Mouse (Mus musculus): ENCODE measurements at regions not wholly inside any gene's neighbourhood (a gene's known extent, or its start where the extent isn't known, plus 50 kb on each side); places are given as distances from the start of the nearest gene placed in this dataset.

GRCm38 (mm10) chr3:101524905-101525304, 79.6 kb downstream of the Atp1a1 start:
- Histone ChIP-seq H3K36me3 (ENCODE audit: control insufficient read depth, insufficient read depth) (no peaks in the 10 kb centered on the region), H3K79me2 (ENCODE audit: control insufficient read depth, insufficient read depth) (no peaks in the 10 kb centered on the region)
- TF ChIP-seq CTCF (IDR thresholded peaks at IDR 0.05; ENCODE audit: control insufficient read depth, insufficient read depth, insufficient read length) (no peak), MYOG (IDR thresholded peaks at IDR 0.05; ENCODE audit: control insufficient read depth, extremely low read depth, insufficient read length) (no peak), MYOD1 (IDR thresholded peaks at IDR 0.05; ENCODE audit: control insufficient read depth, insufficient read length, low read depth) (no peak), CEBPB (IDR thresholded peaks at IDR 0.05; ENCODE audit: low read depth) (no peak), MAX (IDR thresholded peaks at IDR 0.05) (no peak), USF1 (IDR thresholded peaks at IDR 0.05; ENCODE audit: low read depth) (no peak), FOSL1 (IDR thresholded peaks at IDR 0.05; ENCODE audit: insufficient read depth, low read length, poor library complexity, severe bottlenecking) (no peak)

GRCm38 (mm10) chr3:101524444-101524843, 80.0 kb downstream of the Atp1a1 start:
- H3ac ChIP-seq (ENCODE audit: control insufficient read depth, insufficient read length, low read depth): no peak overlapping the region
- no peak overlapping the region for H3K4me3 ChIP-seq (ENCODE audit: insufficient read depth, poor library complexity, severe bottlenecking)
- no peaks in the 10 kb centered on the region for H3K79me3 ChIP-seq (ENCODE audit: low read depth)
- H3K79me2 ChIP-seq (ENCODE audit: control insufficient read depth, insufficient read depth): no peaks in the 10 kb centered on the region
- no peaks in the 10 kb centered on the region for H3K27me3 ChIP-seq (ENCODE audit: control insufficient read depth, insufficient read depth, insufficient read length)
- H3K36me3 ChIP-seq (ENCODE audit: control insufficient read depth, insufficient read depth): no peaks in the 10 kb centered on the region
- TF ChIP-seq MYOD1 (IDR thresholded peaks at IDR 0.05; ENCODE audit: control insufficient read depth, insufficient read length, low read depth) (no peak), MAX (IDR thresholded peaks at IDR 0.05) (no peak), CTCF (IDR thresholded peaks at IDR 0.05; ENCODE audit: control insufficient read depth, insufficient read depth, insufficient read length) (no peak), USF1 (IDR thresholded peaks at IDR 0.05; ENCODE audit: low read depth) (no peak), MYOG (IDR thresholded peaks at IDR 0.05; ENCODE audit: control insufficient read depth, extremely low read depth, insufficient read length) (no peak), FOSL1 (IDR thresholded peaks at IDR 0.05; ENCODE audit: insufficient read depth, low read length, poor library complexity, severe bottlenecking) (no peak), CEBPB (IDR thresholded peaks at IDR 0.05; ENCODE audit: low read depth) (no peak)

More at GRCm38 (mm10) chr3:101524905-101525304, 79.6 kb downstream of the Atp1a1 start:
- H3ac ChIP-seq (ENCODE audit: control insufficient read depth, insufficient read length, low read depth): no peak overlapping the region
- no peaks in the 10 kb centered on the region for H3K27me3 ChIP-seq (ENCODE audit: control insufficient read depth, insufficient read depth, insufficient read length)
- H3K79me3 ChIP-seq (ENCODE audit: low read depth): no peaks in the 10 kb centered on the region
- H3K4me3 ChIP-seq (ENCODE audit: insufficient read depth, poor library complexity, severe bottlenecking): no peak overlapping the region

- Histone ChIP-seq H3K36me3 (ENCODE audit: control insufficient read depth, insufficient read depth) (no peaks in the 10 kb centered on the region), H3K27me3 (ENCODE audit: control insufficient read depth, insufficient read depth, insufficient read length) (no peaks in the 10 kb centered on the region), H3K79me3 (ENCODE audit: low read depth) (no peaks in the 10 kb centered on the region), H3K4me3 (ENCODE audit: insufficient read depth, poor library complexity, severe bottlenecking) (no peak overlapping the region), H3K79me2 (ENCODE audit: control insufficient read depth, insufficient read depth) (no peaks in the 10 kb centered on the region), H3ac (ENCODE audit: control insufficient read depth, insufficient read length, low read depth) (no peak overlapping the region)
- TF ChIP-seq CEBPB (IDR thresholded peaks at IDR 0.05; ENCODE audit: low read depth) (no peak), MAX (IDR thresholded peaks at IDR 0.05) (no peak), MYOD1 (IDR thresholded peaks at IDR 0.05; ENCODE audit: control insufficient read depth, insufficient read length, low read depth) (no peak), FOSL1 (IDR thresholded peaks at IDR 0.05; ENCODE audit: insufficient read depth, low read length, poor library complexity, severe bottlenecking) (no peak), CTCF (IDR thresholded peaks at IDR 0.05; ENCODE audit: control insufficient read depth, insufficient read depth, insufficient read length) (no peak), USF1 (IDR thresholded peaks at IDR 0.05; ENCODE audit: low read depth) (no peak), MYOG (IDR thresholded peaks at IDR 0.05; ENCODE audit: control insufficient read depth, extremely low read depth, insufficient read length) (no peak)
Observed at GRCm38 (mm10) chr3:101523239-101523638, 81.2 kb downstream of the Atp1a1 start.

- Histone ChIP-seq H3K79me2 (ENCODE audit: control insufficient read depth, insufficient read depth) (no peaks in the 10 kb centered on the region), H3ac (ENCODE audit: control insufficient read depth, insufficient read length, low read depth) (no peak overlapping the region), H3K27me3 (ENCODE audit: control insufficient read depth, insufficient read depth, insufficient read length) (no peaks in the 10 kb centered on the region), H3K36me3 (ENCODE audit: control insufficient read depth, insufficient read depth) (no peaks in the 10 kb centered on the region), H3K4me3 (ENCODE audit: insufficient read depth, poor library complexity, severe bottlenecking) (no peak overlapping the region), H3K79me3 (ENCODE audit: low read depth) (no peaks in the 10 kb centered on the region)
- TF ChIP-seq MYOG (IDR thresholded peaks at IDR 0.05; ENCODE audit: control insufficient read depth, extremely low read depth, insufficient read length) (no peak), USF1 (IDR thresholded peaks at IDR 0.05; ENCODE audit: low read depth) (no peak), CEBPB (IDR thresholded peaks at IDR 0.05; ENCODE audit: low read depth) (no peak), MYOD1 (IDR thresholded peaks at IDR 0.05; ENCODE audit: control insufficient read depth, insufficient read length, low read depth) (no peak), CTCF (IDR thresholded peaks at IDR 0.05; ENCODE audit: control insufficient read depth, insufficient read depth, insufficient read length) (no peak), MAX (IDR thresholded peaks at IDR 0.05) (no peak), FOSL1 (IDR thresholded peaks at IDR 0.05; ENCODE audit: insufficient read depth, low read length, poor library complexity, severe bottlenecking) (no peak)
Observed at GRCm38 (mm10) chr3:101522246-101522920, 82.1 kb downstream of the Atp1a1 start.

- Histone ChIP-seq H3K36me3 (ENCODE audit: control insufficient read depth, insufficient read depth) (no peaks in the 10 kb centered on the region), H3K79me3 (ENCODE audit: low read depth) (no peaks in the 10 kb centered on the region), H3ac (ENCODE audit: control insufficient read depth, insufficient read length, low read depth) (no peak overlapping the region), H3K79me2 (ENCODE audit: control insufficient read depth, insufficient read depth) (no peaks in the 10 kb centered on the region), H3K27me3 (ENCODE audit: control insufficient read depth, insufficient read depth, insufficient read length) (no peaks in the 10 kb centered on the region), H3K4me3 (ENCODE audit: insufficient read depth, poor library complexity, severe bottlenecking) (no peak overlapping the region)
- no peak for TF ChIP-seq MYOG (IDR thresholded peaks at IDR 0.05; ENCODE audit: control insufficient read depth, extremely low read depth, insufficient read length)
- no peak for TF ChIP-seq CTCF (IDR thresholded peaks at IDR 0.05; ENCODE audit: control insufficient read depth, insufficient read depth, insufficient read length)
- TF ChIP-seq MYOD1 (IDR thresholded peaks at IDR 0.05; ENCODE audit: control insufficient read depth, insufficient read length, low read depth): no peak
- no peak for TF ChIP-seq USF1 (IDR thresholded peaks at IDR 0.05; ENCODE audit: low read depth)
Observed at GRCm38 (mm10) chr3:101521155-101521554, 83.3 kb downstream of the Atp1a1 start.

Data from C2C12 (cell line).